Mouse (Mus musculus) embryonic fibroblast, embryonic 13.5 days (primary cell): ENCODE data around the gene Zfp593.
A peak's percentile ranks its signal among the peaks of the same experiment; 100 is the strongest.

Experiments used
- CTCF ChIP-seq: IDR thresholded peaks from 2 replicates; pipeline ENCODE4 v1.5.1; 2011; ENCODE audit warnings: mild to moderate bottlenecking, control low read depth, low read length, moderate library complexity, borderline replicate concordance; ENCODE audit not compliant: insufficient read depth
- POLR2A ChIP-seq: IDR thresholded peaks from 2 replicates; pipeline ENCODE4 v1.6.1; 2011; ENCODE audit warnings: low read depth, mild to moderate bottlenecking, control low read depth, low read length, moderate library complexity

DNA sequence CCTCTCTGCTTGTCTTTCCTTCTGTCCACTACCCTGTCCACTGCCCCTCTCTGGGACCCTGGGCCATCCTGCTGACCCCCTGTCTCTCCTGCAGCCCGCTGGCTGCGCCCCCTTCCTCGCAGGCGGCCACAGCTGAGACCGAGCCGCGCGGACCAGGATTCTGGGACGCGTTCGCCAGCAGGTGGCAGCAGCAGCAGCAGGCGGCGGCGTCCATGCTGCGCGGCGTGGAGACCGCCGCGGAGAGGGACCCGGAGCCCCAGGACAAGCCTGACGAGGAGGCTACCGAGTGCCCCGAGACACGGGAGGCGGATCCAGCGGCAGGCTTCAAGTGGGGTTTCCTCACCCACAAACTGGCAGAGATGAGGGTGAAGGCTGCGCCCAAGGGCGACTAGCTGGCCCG, 4.3 kb upstream of the Zfp593 start:
- TF ChIP-seq CTCF = peak; percentile 74
- no peak for TF ChIP-seq POLR2A
